Mouse (Mus musculus) stomach, embryonic 15.5 days (tissue): ENCODE results near the gene Gm44805. TPM values are rescaled to one million over a fixed set of nuclear protein-coding genes. Genes with fewer than 3 reads are reported as not detected.

Experiments used
- polyA plus RNA-seq: library from polyadenylated mRNA; unstranded; fragments of >200 nt; fragmentation: Nextera tagmentation; extraction: Ambion mirVana; gene quantifications from 2 replicates; pipeline ENCODE4 v1.2.1, GENCODE M21; 2015

Gm44805 gene
- polyA plus RNA-seq, 1 experiment from 2014 or later = not detected

Other genes starting within 250 kb of the Gm44805 start
- 7.8 and 7.9 TPM in 2 replicates for gene Mark4, start 222.6 kb downstream of the Gm44805 start, polyA plus RNA-seq
- gene Exoc3l2, start 218.1 kb downstream of the Gm44805 start, polyA plus RNA-seq = 0.94 and 1.3 TPM in 2 replicates
- 2.2 and 2.4 TPM in 2 replicates for gene Bloc1s3, start 173.1 kb downstream of the Gm44805 start, polyA plus RNA-seq
- 103 and 105 TPM in 2 replicates for gene Trappc6a, start 173.0 kb downstream of the Gm44805 start, polyA plus RNA-seq
- 0.30 and 0.83 TPM in 2 replicates for gene Nkpd1, start 163.6 kb downstream of the Gm44805 start, polyA plus RNA-seq
- 25.3 and 28.2 TPM in 2 replicates for gene Ppp1r37, start 118.3 kb downstream of the Gm44805 start, polyA plus RNA-seq
- gene Zfp296, start 104.1 kb downstream of the Gm44805 start, polyA plus RNA-seq = 1.7 and 2.6 TPM in 2 replicates
- gene Gemin7, start 103.8 kb downstream of the Gm44805 start, polyA plus RNA-seq = 143 and 157 TPM in 2 replicates
- 44.8 and 48.3 TPM in 2 replicates for gene Clasrp, start 76.9 kb downstream of the Gm44805 start, polyA plus RNA-seq
- 9.0 and 10.1 TPM in 2 replicates for gene Relb, start 52.0 kb downstream of the Gm44805 start, polyA plus RNA-seq
- gene Clptm1, start 16.4 kb downstream of the Gm44805 start, polyA plus RNA-seq = 79.7 and 85.8 TPM in 2 replicates
- gene Apoc2, start 3.5 kb downstream of the Gm44805 start, polyA plus RNA-seq = 47.3 and 98.1 TPM in 2 replicates
- gene Apoc4, start 56 bp upstream of the Gm44805 start, polyA plus RNA-seq = 8.0 and 23.5 TPM in 2 replicates
- gene Apoc1, start 11.2 kb upstream of the Gm44805 start, polyA plus RNA-seq = 36.2 and 52.7 TPM in 2 replicates
- gene Apoe, start 17.8 kb upstream of the Gm44805 start, polyA plus RNA-seq = 363 and 515 TPM in 2 replicates
- 161 and 181 TPM in 2 replicates for gene Tomm40, start 34.0 kb upstream of the Gm44805 start, polyA plus RNA-seq
- 129 and 136 TPM in 2 replicates for gene Nectin2, start 69.1 kb upstream of the Gm44805 start, polyA plus RNA-seq
- gene Bcam, start 89.6 kb upstream of the Gm44805 start, polyA plus RNA-seq = 129 and 151 TPM in 2 replicates
- 24.3 and 24.6 TPM in 2 replicates for gene Cblc, start 115.4 kb upstream of the Gm44805 start, polyA plus RNA-seq
- 8.9 and 10.4 TPM in 2 replicates for gene Bcl3, start 141.3 kb upstream of the Gm44805 start, polyA plus RNA-seq
- gene Gm19345, start 170.6 kb upstream of the Gm44805 start, polyA plus RNA-seq = 0.39 TPM in 1 of 2 replicates, not detected in the other
- 0.09 TPM in 1 of 2 replicates, not detected in the other for gene Ceacam16, start 179.9 kb upstream of the Gm44805 start, polyA plus RNA-seq
- 0.64 and 1.1 TPM in 2 replicates for gene Ceacam19, start 206.5 kb upstream of the Gm44805 start, polyA plus RNA-seq
- 12.8 and 13.9 TPM in 2 replicates for gene Pvr, start 239.7 kb upstream of the Gm44805 start, polyA plus RNA-seq